Mouse (Mus musculus) embryonic facial prominence, embryonic 15.5 days (tissue): ENCODE results near the gene Sctr. TPM values are rescaled to one million over a fixed set of nuclear protein-coding genes. Genes with fewer than 3 reads are reported as not detected.
A peak's percentile ranks its signal among the peaks of the same experiment; 100 is the strongest.
"Not testable (repeated sequence)": the region's sequence is repeated elsewhere in the genome, so short reads cannot be mapped to it uniquely, and the experiment has no call there.

Source experiments
- ATAC-seq: fragments of 200-750 bp; cut with Nextera tagmentation; 2 replicates; pipeline ENCODE4 v1.8.0; 2017; ENCODE audit warnings: low read depth, moderate TSS enrichment; ENCODE audit not compliant: insufficient number of reproducible peaks, low FRiP score, low TSS enrichment
- H3K27ac ChIP-seq: fragments of 300-500 bp; sonication (generic); replicated peaks from 2 replicates; pipeline ENCODE4 v1.5.1; 2015; ENCODE audit warnings: mild to moderate bottlenecking, inconsistent platforms
- H3K27me3 ChIP-seq: fragments of 300-500 bp; sonication (generic); 2 replicates; pipeline ENCODE4 v1.6.1; 2015; ENCODE audit warnings: inconsistent platforms
- H3K36me3 ChIP-seq: fragments of 300-500 bp; sonication (generic); 2 replicates; pipeline ENCODE4 v1.6.1; 2015; ENCODE audit warnings: mild to moderate bottlenecking, inconsistent platforms
- H3K4me1 ChIP-seq: fragments of 300-500 bp; sonication (generic); 2 replicates; pipeline ENCODE4 v1.6.1; 2015; ENCODE audit warnings: inconsistent platforms
- H3K4me2 ChIP-seq: fragments of 300-500 bp; sonication (generic); replicated peaks from 2 replicates; pipeline ENCODE4 v1.6.1; 2015; ENCODE audit warnings: mild to moderate bottlenecking, inconsistent platforms
- H3K4me3 ChIP-seq: fragments of 300-500 bp; sonication (generic); replicated peaks from 2 replicates; pipeline ENCODE4 v1.5.1; 2015; ENCODE audit warnings: mild to moderate bottlenecking, inconsistent platforms
- H3K9ac ChIP-seq: fragments of 300-500 bp; sonication (generic); 2 replicates; pipeline ENCODE4 v1.6.1; 2015; ENCODE audit warnings: inconsistent platforms
- H3K9me3 ChIP-seq: fragments of 300-500 bp; sonication (generic); replicated peaks from 2 replicates; pipeline ENCODE4 v1.6.1; 2016; ENCODE audit warnings: inconsistent platforms
- WGBS: fragments of 180-500 bp; shearing (Covaris S2); methylation state at CpG from one replicate; pipeline ENCODE4 v1.1.7; 2015; 5-methylcytosine and 5-hydroxymethylcytosine counted together
- polyA plus RNA-seq: library from polyadenylated mRNA; unstranded; fragments of >200 nt; fragmentation: Nextera tagmentation; extraction: Ambion mirVana; gene quantifications from 2 replicates; pipeline ENCODE4 v1.2.1, GENCODE M21; 2015

Sctr gene
- polyA plus RNA-seq, 1 experiment from 2014 or later: 0.20 TPM

- peaks cover 15% of the 10 kb centered on the region for H3K4me1 ChIP-seq
- no peaks in the 10 kb centered on the region for H3K36me3 ChIP-seq
- H3K9me3 ChIP-seq: no peaks in the 10 kb centered on the region
- 66% methylated on average over 3 of the region's 3 CpGs for WGBS
- H3K4me2 ChIP-seq: no peak overlapping the region
- H3K27me3 ChIP-seq: no peaks in the 10 kb centered on the region; the same call in 1 of the 2 replicates
- H3K27ac ChIP-seq: no peak overlapping the region
- no peak overlapping the region for H3K4me3 ChIP-seq
- H3K9ac ChIP-seq: no peak overlapping the region
- no peak for ATAC-seq
Observed at GRCm38 (mm10) chr1:120085696-120086095, 79.0 kb downstream of the Sctr start.

DNA sequence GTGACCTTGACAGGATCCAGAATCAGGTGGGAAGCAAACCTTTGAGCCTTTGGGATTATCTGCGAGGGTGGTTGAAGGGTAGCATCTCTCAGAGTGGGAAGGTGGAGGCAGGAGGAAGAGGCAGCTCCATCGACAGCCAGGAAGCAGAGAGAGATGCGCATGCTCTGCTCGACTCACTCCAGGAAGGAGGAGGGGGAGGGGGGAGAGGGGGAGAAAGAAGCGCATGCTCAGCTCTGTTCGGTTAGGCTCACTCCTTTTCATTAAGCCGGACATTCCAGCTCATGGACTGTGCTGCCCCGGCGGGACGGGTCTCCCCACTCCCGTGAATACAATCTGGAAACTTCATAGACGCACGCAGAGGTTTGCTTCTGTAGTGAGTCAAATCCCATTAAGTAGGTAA is 80.0 kb downstream of the Sctr start:
- 69% methylated on average over 13 of the region's 13 CpGs for WGBS
- no peak for ATAC-seq
- H3K36me3 ChIP-seq: no peaks in the 10 kb centered on the region
- no peak overlapping the region for H3K9ac ChIP-seq
- H3K27me3 ChIP-seq: no peaks in the 10 kb centered on the region; the same call in 1 of the 2 replicates
- no peak overlapping the region for H3K4me2 ChIP-seq
- no peaks in the 10 kb centered on the region for H3K9me3 ChIP-seq
- no peak overlapping the region for H3K4me3 ChIP-seq
- H3K4me1 ChIP-seq: peaks cover 15% of the 10 kb centered on the region
- H3K27ac ChIP-seq: no peak overlapping the region

GRCm38 (mm10) chr1:120089180-120089579 is 82.5 kb downstream of the Sctr start:
- no peaks in the 10 kb centered on the region; the same call in 1 of the 2 replicates for H3K27me3 ChIP-seq
- no peak overlapping the region for H3K27ac ChIP-seq
- H3K4me2 ChIP-seq: no peak overlapping the region
- peaks cover under 1% of the 10 kb centered on the region for H3K4me1 ChIP-seq
- H3K36me3 ChIP-seq: no peaks in the 10 kb centered on the region
- H3K9ac ChIP-seq: no peak overlapping the region
- no peak for ATAC-seq
- H3K4me3 ChIP-seq: no peak overlapping the region
- no peaks in the 10 kb centered on the region for H3K9me3 ChIP-seq
- WGBS: 23% methylated on average over 4 of the region's 5 CpGs

- Histone ChIP-seq H3K9ac (no peak overlapping the region), H3K4me1 (no peaks in the 10 kb centered on the region), H3K4me3 (no peak overlapping the region), H3K4me2 (no peak overlapping the region), H3K9me3 (no peaks in the 10 kb centered on the region), H3K27me3 (no peaks in the 10 kb centered on the region; the same call in 1 of the 2 replicates), H3K36me3 (no peaks in the 10 kb centered on the region), H3K27ac (no peak overlapping the region)
- WGBS: 75% methylated on average over 8 of the region's 8 CpGs
- ATAC-seq: no peak
Observed at GRCm38 (mm10) chr1:120090880-120091570, 84.3 kb downstream of the Sctr start.

GRCm38 (mm10) chr1:120093482-120094134 is 86.9 kb downstream of the Sctr start:
- H3K4me1 ChIP-seq, H3K9me3 ChIP-seq, H3K9ac ChIP-seq, H3K4me3 ChIP-seq, H3K4me2 ChIP-seq, H3K27ac ChIP-seq, ATAC-seq, H3K36me3 ChIP-seq, H3K27me3 ChIP-seq: not testable (repeated sequence)
- 49% methylated on average over 11 of the region's 14 CpGs for WGBS

- Histone ChIP-seq H3K27ac (no peak overlapping the region), H3K36me3 (no peaks in the 10 kb centered on the region), H3K4me3 (no peak overlapping the region), H3K4me2 (no peak overlapping the region), H3K9ac (no peak overlapping the region), H3K9me3 (no peaks in the 10 kb centered on the region), H3K4me1 (no peaks in the 10 kb centered on the region), H3K27me3 (no peaks in the 10 kb centered on the region)
- WGBS: 60% methylated on average over 3 of the region's 3 CpGs
- ATAC-seq: no peak
Observed at GRCm38 (mm10) chr1:120094920-120095319, 88.2 kb downstream of the Sctr start.

DNA sequence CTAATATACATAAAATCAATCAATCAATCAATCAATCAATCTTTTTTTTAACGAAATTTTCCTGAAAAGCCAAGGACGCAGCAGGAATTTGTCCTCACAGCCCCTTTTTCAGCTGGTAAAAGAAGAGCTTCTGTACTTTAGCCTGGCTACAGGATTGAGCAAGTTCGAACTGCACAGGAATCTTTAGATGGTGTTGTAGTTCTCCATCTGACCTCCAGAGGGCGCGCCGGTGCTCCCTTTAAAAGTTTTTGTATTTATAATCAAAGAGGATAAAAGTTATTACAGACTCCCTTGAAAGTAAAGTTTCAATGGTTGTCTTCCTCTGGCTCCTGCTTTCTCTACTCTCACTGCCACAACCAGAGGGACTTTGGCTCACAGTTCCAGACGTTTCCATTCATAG is 91.6 kb downstream of the Sctr start:
- Histone ChIP-seq H3K27ac (no peak overlapping the region), H3K4me1 (no peaks in the 10 kb centered on the region), H3K9ac (no peak overlapping the region), H3K4me3 (no peak overlapping the region), H3K27me3 (no peaks in the 10 kb centered on the region), H3K9me3 (no peaks in the 10 kb centered on the region), H3K36me3 (no peaks in the 10 kb centered on the region), H3K4me2 (no peak overlapping the region)
- ATAC-seq: no peak
- WGBS: 13% methylated on average over 7 of the region's 7 CpGs

GRCm38 (mm10) chr1:120099483-120099882 is 92.8 kb downstream of the Sctr start:
- Histone ChIP-seq H3K4me3 (no peak overlapping the region), H3K27ac (no peak overlapping the region), H3K4me2 (no peak overlapping the region), H3K9me3 (no peaks in the 10 kb centered on the region), H3K4me1 (no peaks in the 10 kb centered on the region), H3K9ac (no peak overlapping the region), H3K36me3 (no peaks in the 10 kb centered on the region), H3K27me3 (no peaks in the 10 kb centered on the region)
- WGBS: 39% methylated on average over 6 of the region's 6 CpGs
- no peak for ATAC-seq

GRCm38 (mm10) chr1:120100456-120101226 is 93.9 kb downstream of the Sctr start:
- Histone ChIP-seq H3K4me3 (no peak overlapping the region), H3K9me3 (no peaks in the 10 kb centered on the region), H3K4me1 (no peaks in the 10 kb centered on the region), H3K36me3 (no peaks in the 10 kb centered on the region), H3K4me2 (no peak overlapping the region), H3K27ac (no peak overlapping the region), H3K27me3 (no peaks in the 10 kb centered on the region), H3K9ac (no peak overlapping the region)
- 77% methylated on average over 8 of the region's 8 CpGs for WGBS
- ATAC-seq: no peak

DNA sequence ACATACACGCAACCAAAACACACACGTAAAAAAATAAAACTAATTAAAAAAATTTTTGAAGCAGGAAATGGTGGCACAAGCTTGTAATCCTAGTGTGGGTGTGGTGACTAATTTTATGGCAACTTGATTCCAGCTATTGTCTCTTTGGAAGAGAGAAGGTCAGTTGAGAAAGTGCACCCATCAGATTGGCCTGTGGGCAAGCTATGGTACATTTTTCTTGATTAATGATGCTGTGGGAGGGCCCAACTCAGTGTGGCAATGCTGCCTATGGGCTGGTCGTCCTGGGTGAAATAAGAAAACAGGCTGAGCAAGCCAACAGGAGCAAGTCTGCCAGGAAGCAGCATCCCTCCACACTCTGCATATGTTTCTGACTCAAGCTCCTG is 94.5 kb downstream of the Sctr start:
- no peak overlapping the region for H3K4me3 ChIP-seq
- no peak overlapping the region for H3K27ac ChIP-seq
- no peak overlapping the region for H3K9ac ChIP-seq
- H3K4me2 ChIP-seq: no peak overlapping the region
- no peaks in the 10 kb centered on the region for H3K4me1 ChIP-seq
- ATAC-seq: no peak
- no peaks in the 10 kb centered on the region for H3K9me3 ChIP-seq
- 71% methylated on average over 3 of the region's 3 CpGs for WGBS
- H3K27me3 ChIP-seq: no peaks in the 10 kb centered on the region
- H3K36me3 ChIP-seq: no peaks in the 10 kb centered on the region

DNA sequence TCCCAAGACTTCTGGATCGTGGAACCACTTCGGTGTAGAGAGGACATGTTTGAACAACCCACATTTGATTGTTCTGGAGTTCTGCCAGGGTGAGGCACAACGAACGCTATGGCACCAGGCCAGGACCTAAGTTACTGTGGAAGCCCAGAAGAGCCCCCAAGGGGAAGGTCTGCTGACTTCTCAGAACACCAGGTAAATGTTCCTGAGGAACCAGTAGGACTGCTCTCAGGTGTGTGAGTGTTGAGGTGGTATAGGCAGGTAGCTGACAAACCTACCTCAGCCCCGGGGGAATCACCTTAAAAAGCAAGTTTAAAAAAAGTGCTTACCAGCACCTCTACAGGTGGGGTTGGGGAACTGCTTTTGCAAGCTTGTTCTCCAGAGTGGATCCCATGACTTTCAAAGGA is 98.9 kb downstream of the Sctr start:
- 0 out of 2 replicates have a peak, but pooled peaks have one; percentile 56 for ATAC-seq
- no peak overlapping the region for H3K4me3 ChIP-seq
- H3K9ac ChIP-seq: no peak overlapping the region
- H3K9me3 ChIP-seq: no peaks in the 10 kb centered on the region
- H3K4me2 ChIP-seq: no peak overlapping the region
- H3K36me3 ChIP-seq: no peaks in the 10 kb centered on the region
- H3K27me3 ChIP-seq: no peaks in the 10 kb centered on the region
- WGBS: 53% methylated on average over 5 of the region's 5 CpGs
- no peaks in the 10 kb centered on the region for H3K4me1 ChIP-seq
- H3K27ac ChIP-seq: peak overlapping the region; percentile 51
